Mouse (Mus musculus) neural tube, embryonic 14.5 days (tissue): ENCODE results near the gene Rell1. TPM values are rescaled to one million over a fixed set of nuclear protein-coding genes. Genes with fewer than 3 reads are reported as not detected.
"Not testable (repeated sequence)": the region's sequence is repeated elsewhere in the genome, so short reads cannot be mapped to it uniquely, and the experiment has no call there.

Experiments
- ATAC-seq: fragments of 200-750 bp; cut with Nextera tagmentation; 2 replicates; pipeline ENCODE4 v1.8.0; 2017; ENCODE audit warnings: low read depth, mild to moderate bottlenecking, moderate TSS enrichment, moderate library complexity
- H3K27ac ChIP-seq: fragments of 300-500 bp; sonication (generic); 2 replicates; pipeline ENCODE4 v1.5.1; 2014; ENCODE audit warnings: low read depth, mild to moderate bottlenecking, control low read depth, low read length, moderate library complexity, mixed read lengths
- H3K27me3 ChIP-seq: fragments of 300-500 bp; sonication (generic); 2 replicates; pipeline ENCODE4 v1.6.1; 2014; ENCODE audit warnings: low read length; ENCODE audit not compliant: control insufficient read depth, insufficient read depth
- H3K36me3 ChIP-seq: fragments of 300-500 bp; sonication (generic); 2 replicates; pipeline ENCODE4 v1.6.1; 2014; ENCODE audit warnings: low read length, mixed read lengths; ENCODE audit not compliant: control insufficient read depth, insufficient read depth
- H3K4me1 ChIP-seq: fragments of 300-500 bp; sonication (generic); 2 replicates; pipeline ENCODE4 v1.6.1; 2014; ENCODE audit warnings: low read length; ENCODE audit not compliant: control insufficient read depth, insufficient read depth
- H3K4me2 ChIP-seq: fragments of 300-500 bp; sonication (generic); 2 replicates; pipeline ENCODE4 v1.6.1; 2014; ENCODE audit warnings: mild to moderate bottlenecking, low read depth, low read length, control low read depth
- H3K4me3 ChIP-seq: fragments of 300-500 bp; sonication (generic); 2 replicates; pipeline ENCODE4 v1.5.1; 2014; ENCODE audit warnings: low read depth, low read length, control low read depth, mixed read lengths
- H3K9ac ChIP-seq: fragments of 300-500 bp; sonication (generic); replicated peaks from 2 replicates; pipeline ENCODE4 v1.6.1; 2014; ENCODE audit warnings: low read depth, mild to moderate bottlenecking, control low read depth, low read length, mixed read lengths
- H3K9me3 ChIP-seq: fragments of 300-500 bp; sonication (generic); 2 replicates; pipeline ENCODE4 v1.6.1; 2016; ENCODE audit warnings: low read length; ENCODE audit not compliant: control insufficient read depth
- WGBS: fragments of 180-500 bp; shearing (Covaris S2); extraction: QIAGEN DNeasy Blood & Tissue Kit; methylation state at CpG from one replicate; pipeline ENCODE4 v1.1.7; 2014; 5-methylcytosine and 5-hydroxymethylcytosine counted together
- polyA plus RNA-seq: library from polyadenylated mRNA; unstranded; fragments of >200 nt; fragmentation: Nextera tagmentation; extraction: Ambion mirVana; gene quantifications from 2 replicates; pipeline ENCODE4 v1.2.1, GENCODE M21; 2014

The Rell1 gene
- polyA plus RNA-seq, 1 experiment from 2014 or later, result 4.7 TPM

DNA sequence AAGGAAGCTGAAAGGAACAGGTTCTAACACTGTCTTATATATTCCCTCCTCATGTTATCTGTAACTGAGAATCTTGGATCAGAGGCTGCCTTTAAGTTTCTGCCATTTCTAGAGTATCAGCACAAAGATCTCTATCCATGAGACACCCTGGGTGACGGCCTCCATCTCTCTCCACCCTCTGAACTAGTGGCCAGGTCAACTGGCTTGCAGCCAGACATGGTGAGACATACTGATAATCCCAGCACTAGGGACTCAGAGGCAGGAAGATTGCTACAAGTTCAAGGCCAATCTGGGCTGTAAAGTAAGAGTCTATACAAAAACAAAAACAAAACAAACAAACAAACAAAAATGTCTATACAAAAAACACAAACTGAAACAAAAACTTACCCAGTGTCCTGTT, 53.8 kb downstream of the Rell1 start:
- no peak overlapping the region for H3K27ac ChIP-seq
- no peak overlapping the region for H3K9ac ChIP-seq
- no peak overlapping the region for H3K4me3 ChIP-seq
- H3K27me3 ChIP-seq, result no peaks in the 10 kb centered on the region
- no peak for ATAC-seq
- no peak overlapping the region for H3K4me2 ChIP-seq
- H3K9me3 ChIP-seq, result no peaks in the 10 kb centered on the region
- no peaks in the 10 kb centered on the region for H3K4me1 ChIP-seq
- no peaks in the 10 kb centered on the region for H3K36me3 ChIP-seq
- WGBS, result 64% methylated on average over 1 of the region's 1 CpGs

DNA sequence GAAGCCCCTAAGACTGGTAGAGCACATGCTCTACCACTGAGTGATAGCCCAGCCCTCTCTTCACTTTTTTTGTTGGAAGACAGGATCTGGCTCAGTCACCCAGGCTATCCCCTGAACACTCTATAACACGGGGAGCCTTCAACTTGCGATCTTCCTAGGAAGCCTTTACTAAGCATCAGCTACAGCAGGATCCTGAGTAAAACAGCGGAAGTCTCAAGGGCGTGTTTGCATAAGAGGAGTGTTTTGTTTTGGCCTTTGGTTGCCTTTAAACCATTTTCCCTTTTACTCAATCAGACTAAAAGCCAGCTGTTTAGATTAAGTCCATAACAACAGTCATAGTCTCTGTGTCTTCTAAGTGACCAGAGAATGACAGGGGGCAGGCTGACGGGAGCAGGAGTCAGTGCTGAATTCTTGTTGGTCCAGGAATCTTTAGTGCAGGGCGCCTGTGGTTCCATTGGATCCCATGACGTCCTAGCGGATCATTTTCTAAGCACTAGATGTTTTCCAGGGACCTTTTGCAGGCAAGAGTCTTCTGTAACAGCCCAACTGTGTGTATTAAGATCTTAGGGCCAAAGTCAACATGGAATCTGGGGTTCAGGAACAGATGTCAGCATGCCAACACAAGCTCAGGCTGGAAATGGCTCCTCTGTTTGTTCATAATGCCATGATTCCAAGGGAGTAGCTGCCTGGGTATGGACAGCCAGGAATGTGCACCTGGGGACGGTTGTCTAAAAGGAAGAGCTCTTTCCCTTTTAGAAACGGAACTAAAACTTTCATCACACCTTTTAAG, 58.3 kb downstream of the Rell1 start:
- Histone ChIP-seq H3K4me1 (no peaks in the 10 kb centered on the region), H3K27ac (no peak overlapping the region), H3K27me3 (no peaks in the 10 kb centered on the region), H3K36me3 (no peaks in the 10 kb centered on the region), H3K9me3 (no peaks in the 10 kb centered on the region), H3K4me3 (no peak overlapping the region), H3K4me2 (no peak overlapping the region), H3K9ac (no peak overlapping the region)
- WGBS, result 85% methylated on average over 10 of the region's 10 CpGs
- ATAC-seq, result no peak

DNA sequence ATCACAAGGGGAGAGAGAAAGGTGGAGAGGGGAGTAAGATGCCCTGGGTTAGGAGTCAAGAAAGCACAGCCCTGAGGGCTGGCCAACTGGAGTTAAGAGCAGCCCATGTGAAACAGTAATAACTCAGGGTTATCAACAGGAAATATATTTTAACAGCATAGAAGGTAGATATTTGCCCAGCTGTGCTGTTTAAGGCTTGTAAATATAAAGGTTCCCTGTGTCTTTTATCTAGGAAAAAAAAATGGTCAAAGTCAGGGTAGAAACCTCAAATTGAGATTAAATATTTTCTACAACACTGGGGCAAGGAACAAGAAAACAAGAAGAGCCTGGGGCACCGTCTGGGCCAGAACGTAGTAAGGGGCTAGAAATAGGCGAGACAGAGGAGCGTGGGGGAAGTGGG, 61.2 kb downstream of the Rell1 start:
- Histone ChIP-seq H3K4me3 (no peak overlapping the region), H3K27ac (no peak overlapping the region), H3K27me3 (no peaks in the 10 kb centered on the region), H3K4me1 (no peaks in the 10 kb centered on the region), H3K9ac (no peak overlapping the region), H3K9me3 (no peaks in the 10 kb centered on the region), H3K4me2 (no peak overlapping the region), H3K36me3 (no peaks in the 10 kb centered on the region)
- WGBS, result 62% methylated on average over 4 of the region's 4 CpGs
- no peak for ATAC-seq

DNA sequence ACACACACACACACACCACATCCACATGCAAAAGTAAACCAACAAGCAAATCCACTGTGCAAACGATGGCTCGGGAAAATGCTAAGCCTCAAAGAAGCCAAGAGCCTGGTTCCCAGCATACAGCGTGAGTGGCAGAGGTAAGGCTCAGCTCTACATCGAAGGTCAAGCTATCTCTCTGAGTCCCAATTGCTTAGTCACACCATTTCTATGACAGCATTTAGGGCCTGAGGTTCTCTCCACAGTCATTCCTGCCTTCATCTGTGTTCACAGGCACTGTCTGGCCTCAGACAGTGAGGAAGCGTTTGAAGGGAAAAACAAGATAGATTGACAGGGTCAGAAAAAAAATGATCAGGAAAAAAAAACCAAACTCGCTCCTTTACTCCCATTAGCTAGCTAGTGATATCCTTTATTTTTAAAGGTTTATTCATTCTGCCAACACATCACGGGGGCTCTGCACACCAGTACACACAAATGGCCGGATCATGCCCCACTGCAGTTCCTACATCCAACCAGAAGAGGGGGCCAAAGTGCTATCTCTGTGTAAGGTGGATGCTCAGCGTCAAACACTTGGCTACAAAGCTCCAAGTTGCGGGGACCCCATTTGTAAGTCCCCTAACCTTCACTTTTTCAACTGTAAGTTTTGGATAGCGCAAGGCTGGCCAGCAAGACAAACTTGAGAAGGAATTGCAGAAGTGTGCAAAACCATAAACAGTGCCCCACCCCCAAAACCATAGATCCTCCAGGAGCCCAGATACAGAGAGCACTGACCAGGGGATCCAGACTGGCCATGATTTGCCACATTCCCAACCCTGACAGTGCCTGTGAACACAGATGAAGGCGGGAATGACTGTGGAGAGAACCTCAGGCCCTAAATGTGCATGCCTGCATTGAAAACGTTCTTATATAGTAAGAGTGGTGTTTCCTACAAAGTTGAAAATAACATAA, 62.3 kb downstream of the Rell1 start:
- Histone ChIP-seq H3K36me3 (no peaks in the 10 kb centered on the region), H3K9ac (no peak overlapping the region), H3K4me3 (no peak overlapping the region), H3K27ac (no peak overlapping the region), H3K9me3 (no peaks in the 10 kb centered on the region), H3K4me1 (no peaks in the 10 kb centered on the region), H3K27me3 (no peaks in the 10 kb centered on the region), H3K4me2 (no peak overlapping the region)
- peak; percentile 93 for ATAC-seq
- WGBS, result 45% methylated on average over 13 of the region's 13 CpGs

DNA sequence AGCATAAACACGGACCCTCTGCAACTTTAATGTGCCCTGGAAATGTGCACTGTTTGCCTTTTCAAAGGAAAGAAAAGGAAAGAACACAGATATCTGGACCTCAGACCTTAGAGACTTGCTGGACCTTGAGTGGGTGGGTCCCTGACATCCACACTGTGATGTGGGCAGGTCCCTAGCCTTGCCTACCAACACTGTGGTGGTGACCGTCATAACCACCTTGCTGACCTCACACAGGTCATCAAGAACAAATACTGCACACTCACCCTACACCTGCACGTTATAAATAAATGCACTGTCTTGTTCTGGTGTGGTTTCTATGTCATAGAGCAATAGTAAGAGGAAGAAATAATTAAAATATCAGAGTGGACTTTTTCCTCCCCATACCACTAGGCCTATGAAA, 65.4 kb downstream of the Rell1 start:
- H3K4me2 ChIP-seq, result no peak overlapping the region
- no peak overlapping the region for H3K4me3 ChIP-seq
- no peaks in the 10 kb centered on the region for H3K27me3 ChIP-seq
- H3K9me3 ChIP-seq, result no peaks in the 10 kb centered on the region
- no peaks in the 10 kb centered on the region for H3K4me1 ChIP-seq
- no peak for ATAC-seq
- H3K9ac ChIP-seq, result no peak overlapping the region
- H3K27ac ChIP-seq, result no peak overlapping the region
- 87% methylated on average over 3 of the region's 3 CpGs for WGBS
- H3K36me3 ChIP-seq, result no peaks in the 10 kb centered on the region

DNA sequence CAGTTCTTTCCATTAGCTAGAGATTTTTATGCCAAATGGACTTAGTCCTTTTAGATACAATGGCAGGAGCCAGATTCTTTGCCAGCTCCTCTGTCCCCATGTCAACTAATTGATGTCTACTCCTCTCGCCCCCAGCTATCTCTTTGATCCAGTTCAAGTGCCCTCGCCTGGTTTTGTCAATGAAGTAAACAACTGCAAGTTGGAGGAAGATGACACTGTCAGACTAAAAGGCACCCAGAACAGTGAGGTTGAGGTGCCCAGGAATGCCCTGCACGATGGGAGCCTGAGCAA, 70.9 kb downstream of the Rell1 start:
- 88% methylated on average over 3 of the region's 3 CpGs for WGBS
- Histone ChIP-seq H3K27me3 (no peaks in the 10 kb centered on the region), H3K36me3 (no peaks in the 10 kb centered on the region), H3K4me2 (no peak overlapping the region), H3K27ac (no peak overlapping the region), H3K4me3 (no peak overlapping the region), H3K9me3 (no peaks in the 10 kb centered on the region), H3K4me1 (no peaks in the 10 kb centered on the region), H3K9ac (no peak overlapping the region)
- no peak for ATAC-seq

DNA sequence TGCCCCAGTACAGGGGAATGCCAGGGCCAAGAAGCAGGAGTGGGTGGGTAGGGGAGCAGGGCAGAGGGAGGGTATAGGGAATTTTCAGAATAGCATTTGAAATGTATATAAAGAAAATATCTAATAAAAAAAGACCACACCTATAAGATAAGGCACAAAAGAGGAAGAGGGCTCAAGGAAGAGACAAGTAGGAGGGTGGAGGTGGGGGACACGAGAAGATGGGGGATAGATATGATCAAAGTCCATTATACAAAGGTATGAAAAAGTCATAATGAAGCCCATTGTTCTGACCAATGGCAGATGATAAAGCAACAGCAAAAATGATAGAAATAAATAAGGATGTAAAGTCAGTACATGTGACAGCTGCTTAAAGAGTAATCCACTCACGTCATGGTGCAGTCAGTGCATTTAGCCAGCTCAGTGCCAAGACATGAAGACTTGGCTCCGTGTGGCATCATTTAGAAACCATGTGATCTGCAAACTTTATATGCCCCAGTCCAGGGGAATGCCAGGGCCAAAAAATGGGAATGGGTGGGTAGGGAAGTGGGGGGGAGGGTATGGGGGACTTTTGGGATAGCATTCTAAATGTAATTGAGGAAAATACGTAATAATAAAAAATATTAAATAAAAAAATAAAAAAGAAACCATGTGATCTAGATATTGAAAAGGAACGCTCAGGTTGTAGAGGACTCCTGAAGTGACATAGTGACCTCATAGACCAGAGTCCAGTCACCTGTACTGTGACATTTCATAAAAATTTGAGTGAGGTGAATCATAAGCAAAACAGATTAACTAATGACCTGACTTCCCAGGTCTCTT, 71.5 kb downstream of the Rell1 start:
- not testable (repeated sequence) for H3K4me1 ChIP-seq, H3K4me3 ChIP-seq, H3K4me2 ChIP-seq, H3K9ac ChIP-seq, H3K9me3 ChIP-seq, H3K36me3 ChIP-seq, H3K27me3 ChIP-seq, H3K27ac ChIP-seq, ATAC-seq
- 90% methylated on average over 5 of the region's 5 CpGs for WGBS

DNA sequence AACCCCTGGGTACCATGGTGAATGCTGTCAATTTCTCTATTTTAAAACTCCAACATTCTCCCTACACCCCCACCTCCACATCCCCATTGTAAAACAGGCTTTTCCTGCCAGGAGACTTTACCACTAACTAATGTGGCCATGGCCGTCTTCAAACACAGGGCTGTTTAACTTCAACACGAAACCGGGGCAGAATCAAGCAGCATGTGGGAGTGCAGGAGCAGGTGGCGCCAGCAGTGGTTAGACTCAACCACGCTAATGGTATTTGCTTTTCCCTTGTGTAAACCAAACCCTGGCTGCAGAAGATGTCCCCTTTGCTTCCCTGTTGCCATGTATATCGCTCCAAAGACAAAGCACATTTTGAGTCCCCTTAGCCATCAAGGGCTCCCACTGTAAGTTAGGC, 76.8 kb downstream of the Rell1 start:
- no peak overlapping the region for H3K4me2 ChIP-seq
- H3K27me3 ChIP-seq, result no peaks in the 10 kb centered on the region
- no peaks in the 10 kb centered on the region for H3K9me3 ChIP-seq
- no peak overlapping the region for H3K9ac ChIP-seq
- no peak overlapping the region for H3K4me3 ChIP-seq
- no peak for ATAC-seq
- 75% methylated on average over 6 of the region's 6 CpGs for WGBS
- no peak overlapping the region for H3K27ac ChIP-seq
- no peaks in the 10 kb centered on the region for H3K36me3 ChIP-seq
- no peaks in the 10 kb centered on the region for H3K4me1 ChIP-seq
